Mouse (Mus musculus) kidney, adult 2 months (tissue): Measurements from ENCODE around the gene Rdx.

Source experiments
- CTCF ChIP-seq: fragments of 200-500 bp; conservative IDR thresholded peaks from 2 replicates; pipeline ENCODE4 v1.5.1; 2011; ENCODE audit warnings: low read depth, mild to moderate bottlenecking, control low read depth, low read length, moderate library complexity, mixed read lengths; ENCODE audit not compliant: insufficient read depth, insufficient read length
- POLR2A ChIP-seq: fragments of 200-500 bp; IDR thresholded peaks from one replicate; pipeline ENCODE4 v1.6.1; 2011; ENCODE audit warnings: low read depth, low read length, control low read depth

DNA sequence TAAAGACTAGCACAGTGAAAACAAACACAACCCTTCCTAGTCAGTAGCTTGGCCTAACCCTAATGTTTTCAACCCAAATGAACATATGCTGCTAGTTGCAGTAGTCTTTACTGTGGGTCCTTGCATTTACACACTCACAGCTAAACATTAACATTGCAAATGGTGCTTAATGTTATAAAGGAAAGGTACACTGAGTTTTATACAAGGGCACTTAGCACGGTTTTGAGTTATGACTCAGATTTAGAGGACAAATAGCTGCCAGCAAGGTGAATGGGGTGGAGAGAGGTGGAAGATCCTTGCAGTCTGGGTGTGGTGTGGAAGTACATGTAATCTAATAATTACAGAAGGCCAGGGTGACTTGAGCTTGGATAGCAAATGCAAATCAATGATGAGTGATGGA lies 9.5 kb upstream of the Rdx start:
- TF ChIP-seq POLR2A (no peak), CTCF (no peak)
